Mouse (Mus musculus): ENCODE measurements around the gene Klre1.

Gene Klre1

DNA sequence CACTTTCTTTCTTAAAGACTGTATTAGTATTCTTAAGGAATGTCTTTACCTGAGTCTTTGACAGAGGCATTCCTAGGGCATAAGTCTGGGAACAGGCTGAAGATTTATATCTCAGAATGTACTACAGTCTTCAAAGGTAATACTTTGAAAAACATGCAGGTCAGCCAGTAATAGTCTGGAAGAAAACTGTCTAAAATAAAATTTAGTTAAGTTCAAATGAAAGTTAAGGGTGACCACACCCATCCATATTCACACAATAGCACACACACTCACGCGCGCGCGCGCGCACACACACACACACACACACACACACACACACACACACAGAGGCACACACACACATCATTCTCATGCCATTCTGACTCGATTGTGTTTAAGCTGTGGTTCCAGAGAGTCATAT lies at the start of gene Klre1:
Klre1 (plus strand) TSS at position 301 of the 400 bp plus-strand sequence.
- in situ Hi-C loops (cut with MboI; ENCODE audit: low sequenced_read_pairs), result loop anchor here (25.0 kb wide), 1 partner anchor 1785 kb away; the partner anchor contains the start of gene Styk1

DNA sequence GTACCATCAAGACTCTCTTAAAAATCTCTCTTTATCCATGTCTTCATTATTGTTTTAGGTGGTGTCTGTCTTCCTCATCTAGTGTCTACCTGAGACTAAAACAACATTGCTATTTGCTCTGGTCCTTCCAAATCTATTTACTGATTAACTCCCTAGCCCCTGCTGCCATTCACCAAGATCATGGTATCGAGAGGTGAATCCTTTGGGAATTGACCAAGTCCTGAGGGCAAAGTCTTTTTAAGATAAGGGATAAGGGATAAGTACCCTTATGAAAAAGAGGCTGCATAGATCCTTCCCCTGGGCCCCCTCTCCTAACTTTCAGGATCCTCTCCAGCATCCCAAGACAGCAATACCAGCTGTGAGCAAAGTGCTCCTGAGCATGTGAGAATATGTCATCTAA lies 48.1 kb upstream of the Klre1 start:
- in situ Hi-C loops (cut with MboI; ENCODE audit: low sequenced_read_pairs), result loop anchor here (10.0 kb wide), 1 partner anchor 145 kb away; the partner anchor contains the start of gene Clec12b

DNA sequence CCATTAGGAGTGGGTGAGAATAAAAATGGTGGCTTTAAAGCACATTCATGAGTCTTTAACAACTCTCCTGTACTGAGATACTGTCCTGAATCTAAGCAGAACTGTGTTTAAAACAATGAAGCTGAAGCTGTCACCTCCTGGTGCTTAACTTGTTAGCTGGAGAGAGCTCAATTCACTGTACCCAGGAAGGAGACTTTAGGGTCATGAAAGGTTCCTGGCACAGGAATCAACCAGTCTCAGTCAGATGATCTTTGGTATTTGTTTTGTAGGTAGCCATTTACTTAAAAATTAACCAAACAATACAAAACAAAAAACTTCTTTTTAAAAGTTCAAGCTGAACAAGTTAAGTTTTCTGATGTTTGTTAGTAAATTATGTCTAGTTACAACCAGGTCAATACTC lies 47.4 kb upstream of the Klre1 start:
- in situ Hi-C loops (cut with MboI; ENCODE audit: low sequenced_read_pairs), result no loop called here

DNA sequence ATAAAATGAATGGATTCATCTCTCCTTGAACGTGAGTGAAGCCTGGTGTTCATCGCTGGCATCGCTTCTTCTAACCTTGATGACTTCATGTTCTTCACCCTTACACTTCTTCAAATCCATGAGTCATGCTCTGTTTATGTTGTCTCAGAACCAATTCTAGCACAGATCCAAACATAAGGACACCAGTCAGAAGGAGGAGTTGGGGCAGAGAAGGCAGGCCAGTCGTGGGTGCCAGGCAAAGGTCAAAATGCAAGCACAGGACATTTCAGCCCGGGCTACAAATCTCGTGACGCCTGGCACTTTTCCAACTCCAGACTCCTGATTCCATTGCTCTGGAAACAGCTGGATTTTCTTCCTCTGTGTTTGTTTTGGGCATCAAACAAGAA lies 45.2 kb upstream of the Klre1 start:
- in situ Hi-C loops (cut with MboI; ENCODE audit: low sequenced_read_pairs), result no loop called here

DNA sequence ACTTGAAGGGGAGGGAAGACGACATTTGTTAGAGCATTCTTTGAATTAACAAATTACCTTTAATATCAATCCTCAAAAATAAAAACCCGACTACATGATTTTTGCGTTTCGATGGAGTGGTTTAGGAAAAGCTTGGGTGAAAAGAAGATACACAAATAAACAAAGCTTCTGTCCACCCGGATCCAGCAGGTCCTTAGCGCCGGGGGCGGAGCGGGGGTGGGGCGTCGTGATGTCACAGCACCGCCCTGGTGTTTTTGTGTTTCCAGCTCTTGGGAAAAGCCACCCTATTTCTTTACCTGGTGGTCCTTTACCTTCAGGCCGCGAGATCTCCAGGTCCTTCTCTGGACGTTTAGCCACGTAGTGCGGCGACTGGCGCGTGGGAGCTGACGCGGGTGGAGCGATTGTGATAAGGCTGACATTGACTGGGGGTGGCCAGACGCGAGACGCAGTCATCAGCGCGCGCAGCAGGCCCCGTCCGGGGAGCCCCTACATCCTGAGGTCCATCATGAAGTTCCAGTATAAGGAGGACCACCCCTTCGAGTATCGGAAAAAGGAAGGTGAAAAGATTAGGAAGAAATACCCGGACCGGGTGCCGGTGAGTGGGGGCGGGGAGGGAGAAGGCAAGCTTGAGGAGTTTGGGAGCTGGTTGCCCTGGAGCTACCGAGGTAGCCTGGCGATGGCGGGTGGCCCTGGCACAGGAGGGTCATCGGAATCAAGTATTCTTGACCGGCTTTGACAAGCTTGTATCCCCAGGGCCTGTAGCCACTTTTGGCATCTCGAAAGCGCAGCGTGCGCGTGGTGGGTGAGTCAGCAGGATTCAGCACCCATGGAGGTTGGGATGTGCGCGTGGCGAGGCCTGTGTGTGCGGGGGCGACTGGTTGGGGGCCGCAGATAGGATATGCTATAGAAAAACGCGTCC lies 44.5 kb upstream of the Klre1 start, which contains the start of gene Gabarapl1:
Gabarapl1 (plus strand) TSS at position 219 of the 919 bp plus-strand sequence.
- in situ Hi-C loops (cut with MboI; ENCODE audit: low sequenced_read_pairs), result no loop called here

DNA sequence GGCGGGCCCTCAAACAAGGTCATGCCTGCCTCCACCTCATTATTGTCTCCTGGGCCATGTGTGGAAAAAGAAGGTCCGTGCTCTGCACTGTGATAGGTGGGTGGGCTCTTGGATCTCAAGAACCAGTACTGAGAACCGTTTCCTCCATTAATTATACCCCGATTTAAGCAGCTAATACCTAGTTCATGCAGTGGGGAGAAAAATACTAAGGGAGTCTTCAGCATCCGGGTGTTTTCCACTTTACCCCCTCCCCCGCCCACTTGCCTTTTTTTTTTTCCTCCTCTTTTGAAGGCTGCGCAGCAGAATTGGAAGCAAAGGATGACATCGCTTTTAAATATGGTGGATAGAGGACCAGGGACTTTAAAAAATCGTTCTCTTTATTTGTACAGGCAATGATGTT lies 43.6 kb upstream of the Klre1 start:
- in situ Hi-C loops (cut with MboI; ENCODE audit: low sequenced_read_pairs), result no loop called here

DNA sequence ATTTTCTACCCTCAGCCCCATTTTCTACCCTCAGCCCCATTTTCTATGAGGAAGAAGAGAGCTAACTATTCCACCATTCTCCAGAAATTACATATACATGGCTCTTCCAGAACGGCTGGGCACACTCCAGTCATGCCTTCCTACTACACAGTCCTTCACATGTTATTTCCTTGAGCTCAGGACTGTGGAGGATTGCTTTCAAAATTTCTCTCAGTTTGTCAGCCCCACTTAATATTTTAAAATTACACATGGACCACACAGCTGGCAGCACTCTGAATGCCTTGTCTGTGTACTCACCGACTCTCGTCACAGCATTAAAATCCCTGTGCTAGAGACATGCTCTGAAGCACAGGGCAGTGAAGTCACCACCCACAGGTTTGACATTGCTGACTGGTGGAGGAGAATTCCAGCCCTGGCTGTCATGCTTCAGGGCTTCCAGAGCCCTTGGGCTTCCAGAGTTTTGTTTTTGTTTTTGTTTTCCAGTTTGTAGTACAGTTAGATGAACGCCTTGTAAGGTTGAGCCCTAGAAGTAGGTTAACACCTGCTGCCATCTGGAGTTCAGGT lies 43.0 kb upstream of the Klre1 start:
- in situ Hi-C loops (cut with MboI; ENCODE audit: low sequenced_read_pairs), result no loop called here

DNA sequence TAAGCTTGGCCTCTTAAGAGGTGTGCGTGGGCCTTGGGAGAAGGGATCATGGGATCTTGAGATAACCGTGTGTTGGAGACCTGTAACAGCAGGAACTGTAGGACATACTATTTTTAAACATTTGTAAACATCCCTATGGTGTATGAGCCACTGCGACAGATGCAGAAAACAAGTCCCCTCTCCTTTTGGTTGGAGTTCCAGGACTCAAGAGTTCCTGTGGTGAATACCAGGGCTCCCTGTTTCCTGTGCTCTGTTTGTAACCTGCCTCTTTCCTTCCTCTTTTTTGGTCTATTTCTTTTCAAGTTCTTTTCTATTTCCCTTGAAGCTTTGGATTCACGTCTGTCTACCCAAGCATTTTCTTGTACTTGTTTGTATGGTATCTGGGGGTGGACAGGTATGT lies 42.0 kb upstream of the Klre1 start:
- in situ Hi-C loops (cut with MboI; ENCODE audit: low sequenced_read_pairs), result no loop called here

DNA sequence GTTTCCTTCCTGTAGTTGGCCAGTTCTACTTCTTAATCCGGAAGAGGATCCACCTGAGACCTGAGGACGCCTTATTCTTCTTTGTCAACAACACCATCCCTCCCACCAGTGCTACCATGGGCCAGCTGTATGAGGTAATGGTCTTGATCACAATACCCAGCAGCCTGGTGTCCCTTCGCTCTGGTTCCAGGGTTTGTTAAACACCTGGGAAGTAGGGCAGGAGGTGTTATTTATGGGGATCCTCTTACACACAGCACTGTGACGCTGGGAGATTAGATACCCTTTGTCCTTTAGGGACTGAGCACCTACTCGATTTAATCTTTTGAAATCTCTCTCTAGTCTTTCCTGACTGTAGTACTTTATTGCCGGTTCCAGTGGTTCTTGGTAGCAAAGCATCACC lies 39.1 kb upstream of the Klre1 start:
- in situ Hi-C loops (cut with MboI; ENCODE audit: low sequenced_read_pairs), result no loop called here

DNA sequence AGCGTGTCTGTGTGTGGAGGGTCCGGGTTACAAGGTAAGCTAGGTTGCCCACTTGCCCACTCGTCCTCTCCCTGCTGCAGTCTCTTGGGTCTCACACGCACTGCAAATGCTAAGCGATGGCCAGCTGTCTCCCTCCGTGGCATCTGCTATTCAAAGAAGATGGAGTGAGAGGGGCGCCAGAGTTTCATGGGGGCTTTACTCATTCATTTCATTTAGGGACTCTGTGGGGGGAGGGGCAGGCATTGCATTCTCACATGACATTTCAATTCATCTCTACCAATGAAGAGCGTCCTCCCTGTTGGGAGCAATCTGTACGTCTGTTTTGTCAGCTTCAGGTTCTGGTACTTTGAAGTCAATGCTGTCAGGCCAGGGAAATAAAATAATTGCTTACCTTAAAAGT lies 35.8 kb upstream of the Klre1 start:
- in situ Hi-C loops (cut with MboI; ENCODE audit: low sequenced_read_pairs), result no loop called here

DNA sequence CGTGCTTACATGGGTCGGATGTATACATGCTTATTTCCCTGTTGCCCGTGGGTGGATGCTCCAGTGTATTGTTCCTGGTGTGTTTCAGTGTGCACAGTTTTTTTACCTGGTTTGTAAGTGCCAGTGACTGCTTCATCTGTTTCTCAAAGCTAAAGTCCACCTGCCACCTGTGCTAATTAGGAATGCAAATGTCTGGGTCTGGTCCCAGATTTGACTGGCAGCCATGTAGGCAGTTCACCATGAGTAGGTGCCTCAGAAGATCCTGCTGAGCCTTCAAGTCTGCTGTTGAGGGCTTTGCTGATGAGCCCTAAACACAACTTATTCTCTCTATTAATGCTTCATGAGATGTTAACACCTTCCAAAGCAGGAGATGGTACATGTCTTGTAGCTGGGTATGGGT lies 35.2 kb upstream of the Klre1 start:
- in situ Hi-C loops (cut with MboI; ENCODE audit: low sequenced_read_pairs), result no loop called here

DNA sequence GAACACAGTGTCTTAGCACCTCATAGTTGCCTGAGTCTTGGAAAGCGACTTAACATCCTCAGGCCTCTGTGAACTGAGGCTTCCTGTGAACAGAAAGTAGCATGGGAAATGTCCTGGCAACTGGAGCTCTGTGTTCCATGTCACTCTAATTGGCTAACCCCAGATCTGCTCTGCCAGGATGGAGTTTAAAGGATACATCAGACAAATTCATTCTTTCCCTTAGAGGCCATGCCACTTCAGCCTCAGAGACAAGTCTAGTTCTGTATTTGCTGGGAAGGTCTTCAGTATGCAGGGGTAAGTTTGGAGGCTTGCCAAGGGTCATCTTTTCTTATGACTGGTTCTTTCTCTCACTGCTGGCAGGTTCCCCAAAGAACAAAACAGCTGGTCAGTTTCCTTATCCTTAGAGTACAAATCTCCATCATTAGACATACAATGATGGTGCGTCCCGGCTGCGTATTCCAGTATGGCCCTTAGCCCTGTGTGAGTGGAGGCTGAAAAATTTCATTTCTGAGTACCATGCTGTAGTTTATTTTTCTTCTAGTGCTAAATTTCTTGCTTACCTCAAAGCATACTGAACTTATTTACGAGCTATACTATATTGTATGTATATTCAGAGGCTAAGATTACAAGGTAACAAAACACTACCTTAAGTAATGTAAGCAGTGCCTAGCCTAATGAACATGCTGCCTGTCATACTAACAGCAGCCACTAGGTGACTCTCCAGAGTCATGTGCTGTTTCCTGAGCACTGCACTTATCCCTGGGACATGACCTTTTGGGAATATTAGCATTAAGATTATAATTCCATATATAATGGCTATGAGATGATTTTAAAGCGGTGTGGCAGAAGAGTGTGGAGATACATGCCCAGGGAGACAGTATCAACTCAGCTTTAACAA lies 33.7 kb upstream of the Klre1 start:
- in situ Hi-C loops (cut with MboI; ENCODE audit: low sequenced_read_pairs), result no loop called here

DNA sequence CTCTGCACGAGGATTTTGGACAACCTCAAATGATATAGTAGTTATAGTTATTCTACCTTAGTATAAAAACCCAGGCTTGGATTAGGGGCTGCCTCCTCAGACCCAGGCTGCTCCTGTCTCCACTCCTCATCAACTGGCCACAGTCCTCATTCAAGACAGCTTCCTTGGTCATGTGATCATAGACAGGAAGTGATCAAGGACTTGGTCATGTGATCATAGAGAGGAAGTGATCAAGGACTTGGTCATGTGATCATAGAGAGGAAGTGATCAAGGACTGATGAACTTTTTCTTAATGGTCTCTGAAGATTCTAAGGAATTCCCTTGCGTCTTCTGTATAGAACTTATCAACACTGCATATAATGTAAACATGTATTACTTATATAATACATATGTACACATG lies 30.4 kb upstream of the Klre1 start:
- in situ Hi-C loops (cut with MboI; ENCODE audit: low sequenced_read_pairs), result no loop called here

DNA sequence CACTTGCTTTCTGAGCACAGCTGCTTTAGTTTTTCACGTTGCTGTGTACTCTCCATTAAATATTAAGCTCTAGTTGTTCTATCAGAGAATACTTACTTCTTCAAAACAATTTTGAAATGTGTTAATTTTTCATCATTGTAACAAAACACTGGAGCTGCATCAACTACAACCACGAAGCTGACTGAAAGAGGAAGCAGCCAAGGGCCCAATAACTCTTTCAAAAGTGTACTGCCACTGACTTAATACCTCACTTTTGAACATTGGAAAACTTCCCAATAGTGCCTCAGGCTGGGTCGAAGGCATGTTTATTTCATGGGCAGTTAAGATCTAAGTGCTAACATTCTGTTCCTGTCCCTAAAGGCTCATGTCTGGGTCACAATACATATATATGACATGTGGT lies 29.7 kb upstream of the Klre1 start:
- in situ Hi-C loops (cut with MboI; ENCODE audit: low sequenced_read_pairs), result no loop called here

DNA sequence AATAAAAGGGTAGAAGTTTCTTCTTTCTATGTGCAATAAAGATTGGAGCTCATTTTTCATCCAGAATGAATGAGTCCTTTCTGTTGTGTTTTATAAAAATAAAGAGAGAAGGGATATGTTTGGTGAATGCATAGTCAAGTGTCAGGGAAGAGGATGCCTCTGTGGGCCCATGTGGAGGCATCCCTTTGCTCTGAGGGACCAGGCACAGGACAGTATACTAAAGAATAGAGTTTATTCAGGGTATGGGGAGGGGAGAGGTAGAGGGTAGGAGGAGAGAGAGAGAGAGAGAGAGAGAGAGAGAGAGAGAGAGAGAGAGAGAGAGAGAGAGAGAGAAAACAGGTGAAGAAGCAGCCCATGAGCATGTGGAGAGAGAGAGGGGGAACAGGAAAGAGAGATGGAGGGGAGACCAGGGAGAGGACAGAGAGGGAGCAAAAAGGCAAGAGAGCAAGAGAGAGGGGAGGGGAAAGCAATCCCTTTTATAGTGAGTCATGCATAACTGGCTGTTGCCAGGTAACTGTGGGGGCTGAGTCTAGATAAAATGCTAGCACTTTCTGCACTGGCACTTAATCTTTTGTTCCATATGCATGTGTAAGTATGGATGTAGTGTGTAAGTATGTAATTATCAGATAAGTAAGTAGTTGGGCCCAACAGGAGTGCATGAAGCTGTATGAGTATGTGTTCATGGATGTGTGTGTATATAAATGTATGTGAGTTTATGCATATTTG lies 20.2 kb upstream of the Klre1 start:
- in situ Hi-C loops (cut with MboI; ENCODE audit: low sequenced_read_pairs), result no loop called here

DNA sequence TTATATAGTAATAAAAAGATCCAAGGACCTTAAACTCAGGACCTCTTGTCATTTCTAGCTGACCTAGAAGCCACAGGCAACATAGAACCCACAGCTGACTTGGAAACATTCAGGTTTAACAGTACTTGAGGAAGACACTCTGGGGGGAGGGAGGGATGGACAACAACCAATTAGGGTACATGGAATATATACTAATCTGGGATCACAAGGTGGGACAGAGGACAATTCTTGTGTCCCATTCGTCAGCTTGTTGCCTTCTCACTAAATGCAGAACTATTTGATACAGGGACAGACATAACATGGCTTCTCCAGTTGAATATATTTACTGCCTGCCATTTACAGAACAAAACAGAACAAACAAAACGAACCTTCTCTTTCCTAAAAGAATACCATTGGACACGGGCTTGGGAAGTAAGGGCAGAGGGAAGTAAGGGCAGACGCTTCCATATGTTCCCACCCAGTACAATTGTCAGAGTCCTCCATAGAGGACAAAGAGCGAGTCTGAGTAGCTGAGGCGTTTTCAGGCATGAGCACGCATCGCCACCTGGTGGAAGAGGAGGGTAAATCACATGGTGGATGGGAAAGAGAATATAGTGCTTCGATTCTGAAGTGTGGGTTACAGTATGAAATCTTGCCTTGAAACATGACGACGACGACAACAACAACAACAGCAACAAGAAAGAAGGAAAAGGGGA lies 18.6 kb upstream of the Klre1 start:
- in situ Hi-C loops (cut with MboI; ENCODE audit: low sequenced_read_pairs), result no loop called here

DNA sequence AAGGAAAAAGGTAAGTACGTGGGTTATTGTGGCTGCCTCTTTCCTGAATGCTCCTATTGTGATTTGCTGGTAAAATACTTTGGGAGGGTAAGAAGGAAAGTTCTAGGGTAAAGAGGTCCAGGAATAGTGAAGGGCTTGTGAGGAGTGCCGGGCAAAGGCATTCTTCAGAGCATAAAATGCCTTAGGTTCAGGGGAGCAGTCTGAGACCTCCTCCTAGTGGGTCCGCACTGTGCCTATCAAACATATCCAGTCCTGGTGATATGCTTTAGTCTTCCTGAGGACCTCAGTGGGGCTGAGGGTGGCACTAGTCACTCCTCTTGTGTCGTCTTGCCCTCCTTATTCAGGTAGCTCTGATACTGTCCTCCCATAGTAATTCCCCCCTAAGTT lies 18.1 kb upstream of the Klre1 start:
- in situ Hi-C loops (cut with MboI; ENCODE audit: low sequenced_read_pairs), result no loop called here

DNA sequence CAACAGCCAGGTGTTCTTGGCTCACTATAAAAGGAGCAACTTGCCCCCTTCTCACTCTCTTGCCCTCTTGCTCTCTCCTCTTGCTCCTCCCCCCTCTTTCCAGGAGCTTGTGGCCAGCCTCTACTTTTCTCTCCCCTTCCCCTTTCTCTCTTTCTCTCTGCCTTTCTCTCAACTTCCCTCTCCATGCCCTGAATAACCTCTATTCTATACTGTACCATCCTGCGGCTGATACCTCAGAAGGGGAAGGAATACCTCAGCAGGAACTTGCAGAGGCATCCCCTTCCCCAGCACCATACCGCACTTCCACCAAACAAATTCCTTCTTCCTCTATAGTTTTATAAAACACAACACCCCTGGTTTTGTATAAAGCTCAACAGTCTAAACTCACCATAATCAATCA lies 12.4 kb upstream of the Klre1 start:
- in situ Hi-C loops (cut with MboI; ENCODE audit: low sequenced_read_pairs), result no loop called here

DNA sequence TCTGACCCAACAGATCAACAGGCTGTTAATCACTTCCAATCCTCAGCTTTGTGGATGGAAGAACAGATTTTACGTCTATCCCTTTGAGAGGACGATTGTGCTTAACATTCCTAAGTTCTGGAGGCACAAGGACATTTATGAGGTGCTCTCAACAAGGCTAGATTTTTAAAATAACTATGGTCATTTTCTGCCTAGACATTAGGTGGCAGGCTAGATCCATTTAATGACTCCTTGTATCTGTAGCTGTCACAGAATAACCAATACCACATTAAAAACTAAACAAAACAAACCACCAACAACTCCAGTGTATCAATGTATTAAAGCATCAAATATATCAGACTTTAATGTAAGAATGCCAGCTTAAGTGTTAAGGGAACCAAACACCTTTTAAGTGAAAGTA lies 2.4 kb upstream of the Klre1 start:
- in situ Hi-C loops (cut with MboI; ENCODE audit: low sequenced_read_pairs), result loop anchor here (25.0 kb wide), 1 partner anchor 1787 kb away; the partner anchor contains the start of gene Styk1

DNA sequence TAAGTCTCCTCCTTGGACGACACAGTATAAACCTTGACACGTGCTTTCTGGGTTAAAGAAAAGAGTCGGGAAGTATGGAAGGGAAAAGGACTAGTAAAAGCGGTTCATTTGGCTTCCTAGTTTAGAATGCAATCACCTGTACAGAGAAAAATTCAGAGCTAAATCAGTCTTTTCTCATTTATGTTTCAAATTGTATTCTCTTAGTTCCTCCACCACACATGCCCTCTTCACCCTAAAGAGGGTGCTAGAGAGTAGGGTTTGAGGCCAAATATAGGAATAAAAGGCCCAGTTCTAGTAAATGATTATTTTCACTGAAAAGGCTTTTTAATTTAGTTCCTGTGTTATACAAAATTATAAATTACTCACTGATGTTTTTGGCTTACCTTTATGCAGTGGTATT lies 3.6 kb downstream of the Klre1 start:
- in situ Hi-C loops (cut with MboI; ENCODE audit: low sequenced_read_pairs), result loop anchor here (25.0 kb wide), 1 partner anchor 1781 kb away; the partner anchor contains the start of gene Styk1
